Mouse (Mus musculus): Measurements from ENCODE around the gene 4921517D22Rik.
"Not testable (repeated sequence)": the region's sequence is repeated elsewhere in the genome, so short reads cannot be mapped to it uniquely, and the experiment has no call there.

Gene 4921517D22Rik

DNA sequence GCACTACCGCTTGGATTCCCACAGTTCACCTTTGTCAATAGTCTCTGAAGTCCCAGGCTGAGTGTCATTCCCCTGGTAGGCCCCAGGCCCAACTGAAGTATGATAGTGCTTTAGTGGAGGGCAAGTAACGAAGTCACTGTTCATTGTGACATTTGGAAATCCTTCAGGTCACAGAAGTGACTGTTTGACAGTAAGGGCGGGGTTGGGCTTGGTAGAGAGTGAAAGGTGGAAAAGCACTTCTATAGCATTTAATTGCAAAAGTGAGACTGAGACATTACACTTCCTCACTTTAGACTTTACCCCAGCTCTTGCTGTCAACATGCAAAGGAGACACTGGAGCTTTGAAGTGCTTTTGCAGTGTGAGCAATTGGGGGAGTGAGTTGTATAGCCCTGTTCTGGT lies at the start of gene 4921517D22Rik:
Gene 4921517D22Rik (minus strand): TSS at position 101 of the 400 bp plus-strand sequence.
- no peak for DNase-seq (ENCODE audit: low spot score in 2 of 2)

DNA sequence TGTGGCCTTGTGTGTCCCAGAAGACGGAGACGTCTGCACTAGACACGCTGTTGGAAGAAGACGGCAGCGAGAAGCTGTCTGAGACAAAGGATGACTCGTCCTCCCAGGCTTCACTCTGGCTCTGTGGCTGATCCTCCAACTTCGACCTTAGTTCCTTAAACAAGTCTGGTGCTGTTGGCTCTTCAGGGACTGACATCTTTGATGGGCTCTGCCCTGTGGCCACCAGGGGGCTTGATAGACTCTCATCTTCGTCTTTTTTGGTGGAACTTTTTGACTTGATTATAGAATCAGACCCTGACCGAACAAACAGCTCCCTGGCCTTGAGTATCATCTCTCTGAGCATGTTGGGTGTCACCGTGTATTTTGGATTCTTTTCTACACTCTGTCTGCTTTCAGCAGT lies 47.8 kb upstream of the 4921517D22Rik start:
- DNase-seq (ENCODE audit: low spot score in 2 of 2): peak in 1 of 2 experiments; percentile 12

DNA sequence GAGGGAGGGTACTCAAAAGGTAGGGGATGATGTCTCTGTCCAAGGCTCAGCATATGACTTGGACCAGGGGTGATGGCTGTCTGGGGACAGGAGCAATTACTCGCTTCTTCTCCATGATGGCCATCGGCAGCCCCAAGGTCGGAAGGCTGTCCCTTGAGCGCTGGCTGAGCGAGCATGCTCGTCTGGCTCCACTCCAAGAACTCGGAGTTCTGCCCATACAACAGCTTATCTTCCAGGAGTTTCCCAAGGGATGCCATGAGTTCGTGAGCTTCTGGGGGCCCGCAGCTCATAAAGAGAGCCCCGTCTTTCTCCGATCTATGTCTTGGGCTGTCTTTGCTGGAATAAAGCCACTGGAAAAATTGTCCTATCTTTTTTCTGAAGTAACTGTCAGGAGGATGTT lies 47.2 kb upstream of the 4921517D22Rik start:
- no peak for DNase-seq (ENCODE audit: low spot score in 2 of 2)

DNA sequence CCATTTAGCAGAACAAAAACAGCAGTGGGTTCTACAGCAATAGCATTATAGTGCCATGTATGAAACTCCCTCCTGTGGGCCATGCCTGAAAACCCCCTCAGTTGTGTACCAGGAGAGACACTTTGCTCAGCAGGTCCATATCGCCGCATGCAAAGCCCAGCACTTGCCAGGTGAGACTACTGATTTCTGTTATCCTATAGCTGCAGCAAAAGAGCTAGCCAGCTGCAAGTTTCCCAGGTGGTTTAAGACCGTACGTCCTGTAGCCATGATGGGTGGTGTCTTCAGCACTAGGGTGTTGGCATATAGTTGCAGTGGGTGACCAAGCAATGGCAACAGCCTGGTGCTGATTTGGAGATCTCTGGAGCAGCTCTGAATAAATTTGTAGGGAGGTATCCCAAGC lies 45.5 kb upstream of the 4921517D22Rik start:
- no peak for DNase-seq (ENCODE audit: low spot score in 2 of 2)

DNA sequence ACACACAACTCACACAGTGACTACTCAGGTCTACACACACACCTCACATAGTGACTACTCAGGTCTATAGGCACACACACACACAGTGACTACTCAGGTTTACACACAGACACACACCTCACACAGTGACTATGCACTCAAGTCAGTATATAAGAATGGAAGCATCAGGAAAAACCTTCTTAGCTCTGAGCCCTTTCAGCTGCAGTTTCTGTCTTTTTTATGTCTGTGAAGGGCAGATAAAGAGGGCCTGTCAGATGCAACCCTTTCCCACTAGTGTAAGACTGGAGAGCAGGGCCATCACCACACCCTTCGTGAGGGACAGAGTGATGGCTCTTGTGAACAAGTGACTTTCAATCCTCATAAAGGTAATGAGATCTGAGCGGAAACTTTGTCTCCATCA lies 44.5 kb upstream of the 4921517D22Rik start:
- no peak for DNase-seq (ENCODE audit: low spot score in 2 of 2)

DNA sequence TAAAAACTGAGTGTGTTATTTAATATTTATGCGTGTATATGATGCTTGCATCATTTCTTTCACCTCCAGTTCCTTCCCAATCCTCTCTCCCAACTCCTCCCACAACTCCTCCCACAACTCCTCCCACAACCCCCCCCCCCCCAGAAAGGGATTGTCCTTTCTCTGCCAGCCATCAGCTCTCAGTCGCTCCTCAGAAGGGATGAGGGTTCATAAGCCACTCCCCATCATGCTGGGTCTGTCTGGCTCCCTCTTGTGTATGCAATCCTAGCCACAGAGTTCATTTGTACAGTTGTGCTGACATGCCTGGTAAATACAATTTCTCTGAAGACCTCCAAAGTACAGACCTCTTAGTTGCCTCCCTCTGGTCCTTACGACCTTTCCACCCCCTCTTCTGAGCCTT lies 41.3 kb upstream of the 4921517D22Rik start:
- no peak for DNase-seq (ENCODE audit: low spot score in 2 of 2)

DNA sequence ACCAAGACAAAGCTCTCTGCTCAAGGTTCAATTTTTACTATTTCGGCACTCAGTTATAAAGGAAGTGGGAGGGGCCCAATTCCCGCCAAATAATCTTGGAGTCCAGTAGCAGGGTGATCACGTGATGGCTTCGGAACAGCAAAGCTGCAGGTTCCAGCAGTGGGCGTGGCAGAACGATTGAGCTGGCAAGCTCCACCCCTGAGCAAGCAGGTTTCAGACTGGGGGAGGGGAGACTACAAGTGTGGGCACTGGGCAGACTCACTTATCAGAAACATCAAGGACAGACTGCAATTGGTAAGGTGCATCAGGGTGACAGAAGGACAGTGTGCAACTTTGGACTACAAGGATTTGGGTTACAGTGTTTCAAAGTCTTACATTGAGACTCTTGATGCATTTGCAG lies 40.4 kb upstream of the 4921517D22Rik start:
- not testable (repeated sequence) for DNase-seq (ENCODE audit: low spot score in 2 of 2)

DNA sequence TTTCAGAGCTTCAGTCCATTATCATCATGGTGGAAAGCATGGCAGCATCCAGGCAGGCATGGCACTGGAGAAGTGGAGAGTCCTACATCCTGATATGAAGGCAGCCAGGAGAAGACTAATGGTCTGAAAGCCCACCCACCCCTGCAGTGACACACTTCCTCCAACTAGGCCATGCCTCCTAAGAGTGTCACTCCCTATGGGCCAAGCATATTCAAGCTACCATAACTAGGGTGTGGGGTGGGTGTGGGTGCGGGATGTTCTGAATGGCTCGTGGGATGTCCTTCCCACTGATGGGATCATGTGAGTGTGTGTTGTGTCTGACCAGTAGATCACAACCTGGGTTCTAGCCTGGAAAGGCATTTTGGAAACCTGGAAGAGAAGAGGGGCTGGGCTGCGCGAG lies 40.0 kb upstream of the 4921517D22Rik start:
- no peak for DNase-seq (ENCODE audit: low spot score in 2 of 2)

DNA sequence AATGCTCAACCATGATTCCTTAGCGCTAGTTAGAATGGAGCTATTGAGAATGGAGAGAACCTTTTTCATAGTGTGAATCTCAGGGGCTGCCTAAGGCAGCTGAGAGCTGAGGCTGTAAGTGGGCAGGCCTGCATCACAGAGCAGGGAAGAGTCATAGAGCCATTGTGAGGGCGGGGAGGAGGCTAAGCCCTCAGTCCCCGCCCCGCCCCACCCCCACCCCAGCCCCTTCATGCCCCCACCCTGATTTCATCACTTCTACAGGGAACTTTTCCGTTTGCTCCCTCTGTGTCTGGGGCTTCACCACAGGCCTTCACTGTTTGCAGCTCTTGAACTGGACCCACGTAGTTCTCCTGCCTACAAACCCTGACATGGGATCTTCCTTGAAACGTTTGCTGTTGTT lies 37.7 kb upstream of the 4921517D22Rik start, which contains the start of gene Spata31d1d:
Gene Spata31d1d (minus strand): TSS at position 101 of the 400 bp plus-strand sequence.
- DNase-seq (ENCODE audit: low spot score in 2 of 2): no peak

DNA sequence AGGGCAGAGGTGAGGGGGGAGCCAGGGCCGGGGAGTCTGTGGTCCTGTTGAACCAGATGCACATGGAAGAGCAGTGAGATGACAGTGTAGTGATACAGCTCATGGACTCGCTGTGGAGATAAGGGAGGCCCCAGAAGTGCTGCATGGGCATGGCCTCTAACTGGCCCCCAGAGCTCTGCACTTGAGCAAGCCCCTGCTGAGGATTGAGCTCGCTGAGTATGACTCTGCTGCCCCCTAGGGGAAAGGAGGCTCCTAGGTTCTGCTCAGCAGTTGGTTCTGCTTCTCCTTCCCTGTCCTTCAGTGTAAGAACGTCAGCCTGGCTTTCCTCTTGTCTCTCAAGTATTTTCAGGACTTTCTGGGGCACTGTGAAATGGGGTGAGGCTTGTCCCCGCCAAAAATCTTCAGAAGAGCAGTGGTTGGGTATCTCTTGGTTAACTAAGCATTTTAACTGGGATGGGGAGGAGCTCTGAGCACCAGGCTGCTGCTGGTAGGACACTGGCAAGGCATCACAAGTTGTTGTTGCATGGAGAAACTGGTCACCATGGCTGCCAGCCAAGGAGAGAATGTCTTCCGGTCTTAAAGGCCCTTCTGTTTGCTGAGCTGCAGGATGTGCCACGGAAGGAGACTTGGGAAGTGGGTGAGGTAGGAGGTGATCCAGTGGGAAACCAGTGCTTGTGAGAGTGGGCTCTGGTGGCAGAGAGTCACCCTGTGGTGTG lies 34.6 kb upstream of the 4921517D22Rik start:
- DNase-seq (ENCODE audit: low spot score in 2 of 2): peak; percentile 64 to 81

DNA sequence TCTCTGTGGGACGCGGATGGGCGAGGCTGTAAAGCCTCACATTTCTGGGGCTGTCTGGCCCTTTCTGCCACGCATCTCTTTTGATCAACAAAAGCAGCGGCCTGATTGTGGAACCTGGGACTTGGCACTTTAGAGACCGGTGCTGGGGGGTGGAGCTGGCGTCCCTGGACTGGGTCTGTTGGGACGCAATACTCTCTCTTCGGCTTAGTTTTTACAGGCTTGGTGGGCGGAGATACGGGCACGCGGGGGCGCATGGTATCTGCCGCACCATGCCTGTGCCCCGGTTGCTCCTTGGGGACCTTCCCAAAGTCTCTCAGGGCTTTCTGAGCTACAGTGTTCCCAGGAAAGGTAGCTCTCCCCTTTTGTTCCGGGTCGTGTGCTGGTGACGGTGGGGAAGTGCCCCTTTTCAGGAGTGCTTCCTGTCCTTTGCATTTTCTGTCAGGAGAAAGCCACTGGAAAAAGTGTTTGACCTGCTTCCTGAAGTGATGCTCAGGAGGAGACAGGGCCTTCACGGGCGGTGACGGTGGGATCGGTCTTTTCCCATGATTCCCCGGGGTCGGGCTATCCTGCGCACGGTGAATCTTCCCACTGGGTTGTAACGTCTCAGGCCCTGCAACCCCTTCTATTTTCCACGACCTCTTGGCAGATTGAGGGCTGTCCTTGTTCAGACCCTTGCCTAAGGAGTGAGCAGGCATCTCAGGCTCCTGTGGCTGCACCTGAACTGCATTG lies 32.4 kb upstream of the 4921517D22Rik start:
- DNase-seq (ENCODE audit: low spot score in 2 of 2): no peak

DNA sequence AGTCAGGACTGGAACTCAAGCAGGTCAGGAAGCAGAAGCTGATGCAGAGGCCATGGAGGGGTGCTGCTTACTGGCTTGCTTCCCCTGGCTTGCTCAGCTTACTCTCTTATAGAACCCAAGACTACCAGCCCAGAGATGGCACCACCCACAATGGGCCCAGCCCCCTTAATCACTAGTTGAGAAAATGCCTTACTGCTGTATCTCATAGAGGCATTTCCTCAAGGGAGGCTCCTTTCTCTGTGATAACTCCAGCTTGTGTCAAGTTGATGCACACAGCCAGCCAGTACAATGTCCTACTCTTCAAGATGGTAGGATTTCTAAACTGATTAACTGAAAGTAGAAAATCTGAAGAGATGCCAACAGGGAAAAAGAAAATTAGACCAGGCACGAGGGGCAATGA lies 28.2 kb upstream of the 4921517D22Rik start:
- not testable (repeated sequence) for DNase-seq (ENCODE audit: low spot score in 2 of 2)

DNA sequence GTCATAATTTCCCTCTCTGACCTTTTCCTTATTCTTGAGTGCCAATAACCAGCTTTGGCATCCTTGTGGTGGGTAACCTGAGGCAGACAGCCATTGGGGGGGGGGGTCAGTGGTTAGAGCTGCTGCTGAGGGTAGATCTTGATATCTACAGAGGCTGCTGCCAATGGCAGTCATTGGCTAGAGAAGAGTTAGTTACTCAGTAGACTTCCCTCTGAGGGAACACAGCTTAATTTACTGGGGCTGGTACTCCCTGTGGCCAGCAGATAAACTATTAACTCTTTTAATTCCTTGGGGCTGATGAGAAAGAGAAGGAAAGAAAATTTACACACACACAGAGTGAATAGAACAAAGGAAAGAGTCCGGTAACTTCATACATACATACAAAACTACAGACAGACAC lies 25.6 kb upstream of the 4921517D22Rik start:
- no peak for DNase-seq (ENCODE audit: low spot score in 2 of 2)

DNA sequence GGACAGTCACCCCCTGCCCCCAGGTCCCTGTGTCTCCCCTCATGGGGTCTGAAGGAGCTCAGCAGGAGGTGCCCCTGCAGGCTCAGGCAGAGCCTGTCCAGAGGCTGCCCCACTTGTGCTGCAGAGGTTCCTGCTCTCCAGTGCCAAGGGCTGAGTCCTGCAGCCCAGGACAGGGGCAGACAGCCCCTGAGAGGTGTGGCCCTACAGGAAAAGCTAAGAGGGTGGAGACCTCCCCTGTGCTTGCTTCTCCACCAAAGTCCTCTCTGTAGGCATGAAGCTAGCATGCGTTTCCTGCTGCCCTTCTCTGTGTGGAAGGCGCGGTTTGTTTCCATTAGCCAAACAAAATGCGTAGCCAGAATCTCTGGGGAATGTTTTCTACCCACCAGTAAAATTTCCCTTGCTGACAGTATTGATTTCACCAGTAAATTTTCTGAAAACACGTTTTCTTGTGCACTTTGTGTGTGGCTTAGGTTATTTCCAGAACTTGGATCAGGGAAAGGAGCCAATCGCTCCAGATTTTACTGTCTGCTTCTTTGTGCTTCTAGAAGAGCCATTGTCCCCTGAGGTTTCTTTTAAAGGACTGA lies 25.0 kb upstream of the 4921517D22Rik start:
- DNase-seq (ENCODE audit: low spot score in 2 of 2): not testable (repeated sequence)

DNA sequence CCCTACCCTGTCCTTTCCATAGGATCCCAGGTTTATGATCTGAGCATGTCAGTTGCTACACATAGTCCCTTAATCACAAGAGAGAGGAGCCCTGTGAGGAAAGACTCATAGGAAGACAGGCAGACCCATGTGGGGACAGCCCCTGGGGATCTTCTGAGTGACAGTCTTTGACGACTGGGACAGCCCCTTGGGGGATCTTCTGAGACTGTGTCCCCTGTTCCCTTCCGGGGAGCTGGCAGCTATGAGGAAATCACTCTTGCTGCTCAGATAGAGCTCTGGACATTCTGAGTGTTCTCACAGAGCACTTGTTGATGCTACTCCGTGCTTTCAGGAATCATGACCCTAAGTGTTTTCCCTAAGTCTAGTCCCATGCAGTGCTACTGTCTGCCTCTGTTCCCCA lies 19.8 kb upstream of the 4921517D22Rik start:
- no peak for DNase-seq (ENCODE audit: low spot score in 2 of 2)

DNA sequence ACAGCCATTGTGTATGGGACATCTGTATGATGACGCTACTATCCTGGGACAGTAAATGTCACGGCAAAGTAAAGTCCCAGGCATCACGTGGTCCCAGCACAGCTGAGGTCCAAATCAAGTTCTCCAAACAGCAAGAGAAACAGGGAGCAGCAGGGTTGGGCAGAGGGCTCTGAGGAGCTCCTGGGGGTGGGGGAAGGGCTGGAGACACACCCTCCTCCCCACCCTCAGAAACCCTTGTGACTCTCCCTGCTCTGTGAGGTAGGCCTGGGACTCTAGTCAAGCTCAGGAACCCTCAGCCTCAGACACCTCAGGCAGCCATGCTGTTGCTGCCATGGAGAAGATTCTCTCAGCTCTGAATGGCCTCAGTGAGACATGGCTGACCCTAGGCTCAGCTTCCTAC lies 18.1 kb upstream of the 4921517D22Rik start, which contains the start of gene Spata31d1b:
Gene Spata31d1b (plus strand): TSS at position 301 of the 400 bp plus-strand sequence.
- DNase-seq (ENCODE audit: low spot score in 2 of 2): not testable (repeated sequence)

DNA sequence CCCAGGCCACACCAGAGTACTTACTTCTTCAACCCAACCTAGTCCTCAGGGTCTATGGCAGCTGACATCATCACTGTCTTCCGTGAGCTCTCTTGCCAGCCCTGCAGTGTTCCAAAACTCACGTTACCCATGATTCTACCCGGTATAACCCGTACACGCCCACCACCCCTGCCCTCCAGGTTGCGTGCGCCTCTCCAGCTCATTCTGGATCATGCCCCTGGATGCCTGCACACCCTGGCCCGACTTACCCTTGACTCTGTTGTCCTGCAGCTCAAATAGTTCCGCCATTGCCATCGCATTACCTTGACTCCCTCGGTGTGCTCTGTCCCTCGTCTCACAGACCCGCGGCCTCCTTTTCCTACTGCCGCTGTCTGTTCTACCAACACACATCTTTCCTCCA lies 16.3 kb upstream of the 4921517D22Rik start, which contains the start of gene Spata31d1a:
Gene Spata31d1a (minus strand): TSS at position 101 of the 400 bp plus-strand sequence.
- DNase-seq (ENCODE audit: low spot score in 2 of 2): no peak

DNA sequence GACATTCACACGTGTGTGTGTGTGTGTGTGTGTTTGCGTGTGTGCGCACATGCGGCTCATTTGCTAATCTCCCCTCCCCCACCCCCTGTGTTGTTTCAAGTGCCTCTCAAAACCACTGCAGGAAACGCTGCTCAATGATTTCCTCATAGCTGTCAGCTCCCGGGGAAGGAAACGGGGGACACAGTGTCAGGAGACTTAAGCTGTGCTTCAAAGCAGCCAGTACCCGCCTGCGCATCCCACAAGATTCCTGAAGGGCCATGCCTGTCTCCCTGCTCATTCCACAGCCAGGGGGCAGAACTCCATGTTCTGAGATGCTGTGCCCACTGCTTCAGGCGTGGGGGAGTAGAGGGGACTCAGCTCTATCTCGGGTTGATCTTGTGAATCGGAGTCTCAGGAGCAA lies 10.7 kb upstream of the 4921517D22Rik start:
- DNase-seq (ENCODE audit: low spot score in 2 of 2): no peak

DNA sequence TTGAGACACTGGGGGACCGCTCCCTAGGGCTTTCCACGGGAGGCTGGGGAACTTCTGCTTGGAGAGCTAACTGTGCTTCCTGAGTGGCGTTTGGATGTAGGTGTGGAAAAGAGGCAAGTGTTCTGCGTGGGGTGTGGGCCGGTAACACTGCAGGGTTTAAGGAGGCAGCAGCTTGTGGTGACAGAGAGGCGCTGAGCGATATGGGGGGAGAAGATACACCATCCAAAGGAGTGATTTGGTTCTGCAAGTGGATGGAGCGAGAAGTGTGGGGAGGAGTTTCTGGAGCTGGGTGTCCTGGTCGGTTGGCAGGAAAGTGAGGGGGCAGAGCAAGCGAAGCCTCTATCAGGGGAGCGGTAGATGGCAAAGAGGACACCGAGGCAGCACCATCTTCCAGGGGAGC lies 9.6 kb upstream of the 4921517D22Rik start:
- DNase-seq (ENCODE audit: low spot score in 2 of 2): no peak

DNA sequence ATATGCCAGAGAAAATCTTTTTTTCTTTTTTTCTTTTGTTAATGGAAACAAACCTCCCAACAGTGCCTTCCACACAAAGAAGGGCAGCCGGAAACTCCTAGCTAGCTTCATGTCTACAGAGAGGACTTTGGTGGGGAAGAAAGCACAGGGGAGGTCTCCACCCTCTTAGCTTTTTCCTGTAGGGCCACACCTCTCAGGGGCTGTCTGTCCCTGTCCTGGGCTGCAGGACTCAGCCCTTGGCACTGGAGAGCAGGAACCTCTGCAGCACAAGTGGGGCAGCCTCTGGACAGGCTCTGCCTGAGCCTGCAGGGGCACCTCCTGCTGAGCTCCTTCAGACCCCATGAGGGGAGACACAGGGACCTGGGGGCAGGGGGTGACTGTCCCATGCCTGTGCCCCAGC lies 6.2 kb upstream of the 4921517D22Rik start:
- DNase-seq (ENCODE audit: low spot score in 2 of 2): not testable (repeated sequence)

DNA sequence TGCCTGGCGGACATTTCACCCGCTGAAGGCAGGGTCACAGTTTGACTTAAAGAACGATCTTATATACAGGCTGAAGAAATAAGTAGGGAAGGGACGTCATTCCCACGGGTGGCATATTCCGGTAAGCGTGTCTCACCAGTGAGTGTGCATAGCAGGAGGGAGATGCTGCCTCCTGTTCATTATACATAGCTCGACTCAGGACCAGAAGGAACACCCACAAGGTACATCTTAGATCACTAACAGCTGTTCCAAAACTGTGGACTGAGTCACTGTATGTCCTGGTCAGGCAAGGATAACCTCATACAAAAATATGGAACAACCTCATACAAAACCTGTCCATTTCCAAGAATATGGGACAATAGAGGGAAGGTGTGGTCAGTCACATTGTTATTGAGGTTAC lies 5.2 kb upstream of the 4921517D22Rik start:
- DNase-seq (ENCODE audit: low spot score in 2 of 2): no peak

DNA sequence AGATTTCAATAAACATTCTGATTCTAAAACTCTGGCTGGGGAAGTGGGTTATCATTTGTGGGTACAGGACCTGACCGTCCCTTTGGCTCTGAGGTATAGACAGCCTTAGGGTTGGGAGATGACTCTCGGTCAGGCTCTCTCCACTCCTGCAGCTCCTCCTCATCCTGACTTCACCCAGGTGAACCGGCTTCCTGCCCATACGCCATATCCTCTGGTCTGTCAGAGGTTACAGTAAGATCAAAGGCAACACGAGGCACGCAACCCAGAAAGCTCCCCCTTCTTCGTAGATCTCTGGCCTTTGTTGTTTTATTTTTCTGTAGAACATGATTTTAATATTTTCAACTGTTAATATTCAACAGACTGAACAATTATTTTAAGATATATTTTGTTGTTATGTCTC lies 1.9 kb upstream of the 4921517D22Rik start:
- DNase-seq (ENCODE audit: low spot score in 2 of 2): no peak

DNA sequence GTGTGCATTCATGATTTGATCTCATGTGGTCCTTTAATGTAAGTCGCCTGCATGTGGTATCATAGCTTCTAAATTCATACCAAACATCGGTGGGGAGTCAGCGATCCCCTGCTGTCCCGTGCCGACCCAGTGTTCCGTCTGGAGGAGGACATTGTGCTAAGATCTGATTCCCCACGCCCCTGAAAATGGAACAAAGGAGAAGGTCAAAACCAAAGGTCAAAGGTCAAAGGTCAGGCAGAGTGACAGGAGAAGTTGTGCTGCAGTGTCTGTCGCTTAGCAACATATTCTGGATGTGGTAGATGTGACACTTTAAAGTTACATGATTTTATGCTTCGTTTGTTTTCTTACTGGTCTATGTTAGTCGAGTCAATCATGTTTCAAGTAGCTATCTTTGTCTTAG lies 2.4 kb downstream of the 4921517D22Rik start:
- no peak for DNase-seq (ENCODE audit: low spot score in 2 of 2)
